Mouse (Mus musculus): Measurements from ENCODE around the gene Gm20683. TPM values are rescaled to one million over a fixed set of nuclear protein-coding genes. Genes with fewer than 3 reads are reported as not detected.

Gene Gm20683
- total and polyA plus RNA-seq, 3 experiments = 4.9 to 6.8 TPM; not detected in 1

DNA sequence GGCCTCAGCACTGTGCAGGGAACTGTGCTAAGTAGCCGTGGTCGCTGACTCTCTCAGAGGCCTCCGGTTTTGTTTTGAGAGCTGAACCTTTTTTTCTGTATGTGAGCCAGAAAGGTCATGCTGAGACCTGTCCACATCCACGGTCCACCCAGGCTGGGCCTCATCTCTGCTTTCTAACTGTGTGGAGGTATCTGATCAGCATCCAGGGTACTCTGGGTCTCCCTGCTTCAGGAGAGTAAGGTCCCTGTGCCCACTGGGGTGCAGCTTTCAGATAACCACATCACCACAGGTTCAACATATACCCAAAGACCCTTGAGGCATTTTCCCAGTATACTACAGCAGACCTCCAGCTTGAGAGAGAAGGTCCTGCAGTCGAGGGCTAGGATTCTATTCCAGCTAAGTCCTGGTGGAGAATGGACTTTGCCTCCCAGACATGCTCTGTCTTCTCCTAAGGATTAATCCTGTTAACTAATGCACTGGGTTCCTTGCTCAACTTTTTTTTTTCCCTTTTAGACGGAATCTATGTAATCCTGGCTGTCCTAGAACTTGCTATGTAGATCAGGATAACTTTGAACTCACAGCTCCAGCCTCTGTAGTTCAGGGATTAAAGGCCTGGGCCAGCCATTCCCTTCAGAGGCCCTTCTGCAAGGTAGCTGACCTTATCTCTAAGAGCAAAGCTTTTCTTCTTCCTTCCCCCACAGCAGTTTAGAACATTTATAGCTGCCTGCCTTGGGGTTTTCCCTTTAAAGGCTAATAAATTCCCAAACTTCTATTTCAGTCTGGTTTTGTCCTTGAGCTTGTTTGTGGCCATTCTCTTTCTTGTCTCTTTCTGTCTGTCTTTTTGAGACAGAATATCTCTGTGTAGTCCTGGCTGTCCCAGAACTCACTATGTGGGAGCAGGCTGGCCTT lies 20.4 kb upstream of the Gm20683 start:
- peaks cover 14% of the 10 kb centered on the region for H3K79me2 ChIP-seq (ENCODE audit: control insufficient read depth, insufficient read depth, low read length, poor library complexity)
- no peaks in the 10 kb centered on the region for H3K9me3 ChIP-seq (replicated peaks; ENCODE audit: insufficient read depth, low read length)
- H3K4me3 ChIP-seq (ENCODE audit: control insufficient read depth in 1 of 2, insufficient read depth in 1 of 2, low read depth in 2 of 2, low read length in 2 of 2) = peak overlapping the region; percentile 60 to 69
- peaks cover 0 to 20% of the 10 kb centered on the region in 2 experiments; a peak in 2 of 4 replicates for H3K4me1 ChIP-seq (ENCODE audit: control insufficient read depth in 1 of 2, insufficient read depth in 2 of 2, low read length in 2 of 2)
- DNase-seq (ENCODE audit: low read depth, low spot score) = peak; percentile 46
- no peaks in the 10 kb centered on the region for H3K27me3 ChIP-seq (ENCODE audit: control insufficient read depth in 1 of 2, insufficient read depth in 2 of 2, low read length in 2 of 2)
- H3K27ac ChIP-seq (ENCODE audit: control insufficient read depth, low read depth, low read length) = peak overlapping the region; percentile 42
- H3K9ac ChIP-seq (ENCODE audit: control insufficient read depth, low read depth, low read length, poor library complexity, severe bottlenecking) = peak overlapping the region; percentile 76
- peaks cover 0 to 13% of the 10 kb centered on the region in 2 experiments; a peak in 2 of 4 replicates for H3K36me3 ChIP-seq (ENCODE audit: control insufficient read depth in 1 of 2, insufficient read depth in 2 of 2, low read length in 2 of 2)
- TF ChIP-seq POLR2A (IDR thresholded peaks at IDR 0.05; ENCODE audit: control insufficient read depth in 1 of 2, insufficient read depth in 1 of 2, low read depth in 1 of 2, low read length in 2 of 2, poor library complexity in 1 of 2) = 0 out of 4 replicates have a peak, but pooled peaks of 1 of the 2 experiments have one; percentile 13
- peak; percentile 46; the same call in 1 of the 2 replicates for TF ChIP-seq GATA1 (IDR thresholded peaks at IDR 0.05; ENCODE audit: low read depth, low read length)
- peak; percentile 23; the same call in 1 of the 2 replicates for TF ChIP-seq SIN3A (IDR thresholded peaks at IDR 0.05; ENCODE audit: low read length)
- no peak for TF ChIP-seq ELF1 (IDR thresholded peaks at IDR 0.05; ENCODE audit: low read depth, low read length)
- no peak for TF ChIP-seq TAL1 (IDR thresholded peaks at IDR 0.05; ENCODE audit: low read length)

DNA sequence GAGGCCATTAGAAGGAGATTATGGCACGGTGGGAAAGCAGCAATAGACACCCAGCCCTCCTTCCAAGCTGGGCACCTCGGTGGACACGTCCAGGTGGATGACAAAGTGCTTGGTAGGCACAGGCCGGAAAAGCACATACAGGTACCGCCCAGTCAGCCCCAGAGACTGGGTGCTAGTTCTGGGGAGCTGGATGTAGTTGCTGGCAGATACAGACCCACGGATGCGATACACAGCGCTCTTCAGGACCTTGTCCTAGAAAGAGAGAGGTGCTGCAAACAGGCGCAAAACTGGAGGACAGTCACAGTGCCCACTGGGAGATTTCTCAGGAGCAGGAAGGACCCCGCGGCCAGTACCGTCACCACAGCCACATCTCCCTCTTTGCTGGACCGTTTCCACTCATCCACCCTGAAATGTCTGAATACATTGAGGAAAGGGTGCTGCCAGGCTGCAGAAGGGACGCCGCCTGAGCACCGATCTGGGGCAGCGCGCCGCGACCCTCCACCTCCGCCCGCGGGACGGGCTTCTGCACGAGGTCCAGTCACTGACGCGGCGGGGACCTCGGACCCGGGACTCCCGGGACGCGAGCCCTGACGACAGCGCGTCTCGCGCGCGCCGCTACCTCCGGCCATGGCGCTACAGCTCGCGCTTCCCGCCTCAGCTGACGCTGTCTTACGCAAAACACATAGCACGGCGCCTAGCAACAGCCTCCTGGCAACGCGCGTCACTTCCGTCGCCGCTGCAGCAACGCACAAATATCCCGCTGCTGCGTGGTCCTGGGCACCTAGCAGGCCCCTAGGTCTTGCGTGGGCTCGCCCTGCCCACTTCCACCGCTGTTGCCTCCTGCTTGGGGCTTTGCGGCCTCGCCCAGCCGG lies 19.5 kb upstream of the Gm20683 start, which contains the start of gene Wdr90:
TSS of gene Wdr90 (minus strand) at position 670 of the 872 bp plus-strand sequence.
- peak within 1 kb of the TSS; percentile 76 for H3K9ac ChIP-seq (ENCODE audit: control insufficient read depth, low read depth, low read length, poor library complexity, severe bottlenecking)
- peaks cover 5% of the 10 kb centered on the region for H3K79me2 ChIP-seq (ENCODE audit: control insufficient read depth, insufficient read depth, low read length, poor library complexity)
- peak within 1 kb of the TSS; percentile 60 to 69 for H3K4me3 ChIP-seq (ENCODE audit: control insufficient read depth in 1 of 2, insufficient read depth in 1 of 2, low read depth in 2 of 2, low read length in 2 of 2)
- no peaks in the 10 kb centered on the region for H3K9me3 ChIP-seq (replicated peaks; ENCODE audit: insufficient read depth, low read length)
- peaks cover 0 to 9% of the 10 kb centered on the region in 2 experiments; a peak in 2 of 4 replicates for H3K36me3 ChIP-seq (ENCODE audit: control insufficient read depth in 1 of 2, insufficient read depth in 2 of 2, low read length in 2 of 2)
- no peaks in the 10 kb centered on the region for H3K27me3 ChIP-seq (ENCODE audit: control insufficient read depth in 1 of 2, insufficient read depth in 2 of 2, low read length in 2 of 2)
- H3K4me1 ChIP-seq (ENCODE audit: control insufficient read depth in 1 of 2, insufficient read depth in 2 of 2, low read length in 2 of 2) = peaks cover 0 to 16% of the 10 kb centered on the region in 2 experiments; a peak in 2 of 4 replicates
- peak within 1 kb of the TSS; percentile 42 for H3K27ac ChIP-seq (ENCODE audit: control insufficient read depth, low read depth, low read length)
- peak; percentile 96 for DNase-seq (ENCODE audit: low read depth, low spot score)
- no peak for TF ChIP-seq MAZ (IDR thresholded peaks at IDR 0.05; ENCODE audit: low read depth, low read length)
- peak; percentile 70 to 89 for TF ChIP-seq POLR2A (IDR thresholded peaks at IDR 0.05; ENCODE audit: control insufficient read depth in 1 of 2, insufficient read depth in 1 of 2, low read depth in 1 of 2, low read length in 2 of 2, poor library complexity in 1 of 2)
- TF ChIP-seq JUND (IDR thresholded peaks at IDR 0.05; ENCODE audit: low read depth, low read length) = no peak
- TF ChIP-seq KAT2A (conservative IDR thresholded peaks at IDR 0.05; ENCODE audit: low read depth, low read length) = no peak; the same call in 1 of the 2 replicates
- TF ChIP-seq E2F4 (IDR thresholded peaks at IDR 0.05; ENCODE audit: borderline replicate concordance, low read depth, low read length) = peak; percentile 89; the same call in 1 of the 2 replicates
- no peak for TF ChIP-seq TAL1 (IDR thresholded peaks at IDR 0.05; ENCODE audit: low read length)
- TF ChIP-seq TBP (IDR thresholded peaks at IDR 0.05; ENCODE audit: low read depth, low read length) = peak; percentile 41; the same call in 1 of the 2 replicates
- TF ChIP-seq RAD21 (IDR thresholded peaks at IDR 0.05; ENCODE audit: low read depth, low read length) = no peak
- TF ChIP-seq CHD2 (IDR thresholded peaks at IDR 0.05; ENCODE audit: low read length) = no peak
- no peak for TF ChIP-seq GATA1 (IDR thresholded peaks at IDR 0.05; ENCODE audit: low read depth, low read length)
- no peak for TF ChIP-seq MEF2A (IDR thresholded peaks at IDR 0.05; ENCODE audit: extremely low read depth, insufficient replicate concordance, low read depth, low read length, poor library complexity, severe bottlenecking)
- no peak for TF ChIP-seq SMC3 (IDR thresholded peaks at IDR 0.05; ENCODE audit: low read depth, low read length)
- TF ChIP-seq BHLHE40 (IDR thresholded peaks at IDR 0.05; ENCODE audit: borderline replicate concordance, low read depth, low read length) = no peak
- peak; percentile 92 for TF ChIP-seq HCFC1 (IDR thresholded peaks at IDR 0.05; ENCODE audit: low read depth, low read length)
- 0 out of 2 replicates have a peak, but pooled peaks have one; percentile 13 for TF ChIP-seq POLR2AphosphoS2 (IDR thresholded peaks at IDR 0.05; ENCODE audit: low read length)
- no peak for TF ChIP-seq USF2 (IDR thresholded peaks at IDR 0.05; ENCODE audit: borderline replicate concordance in 1 of 2, insufficient read depth in 1 of 2, low read depth in 1 of 2, low read length in 2 of 2)
- 0 out of 2 replicates have a peak, but pooled peaks have one; percentile 36 for TF ChIP-seq USF1 (IDR thresholded peaks at IDR 0.05; ENCODE audit: low read depth, low read length)
- TF ChIP-seq EP300 (IDR thresholded peaks at IDR 0.05; ENCODE audit: low read depth in 1 of 2, low read length in 2 of 2) = no peak
- TF ChIP-seq TCF12 (IDR thresholded peaks at IDR 0.05; ENCODE audit: low read depth, low read length) = 0 out of 2 replicates have a peak, but pooled peaks have one; percentile 39
- TF ChIP-seq NRF1 (IDR thresholded peaks at IDR 0.05; ENCODE audit: insufficient read depth, low read depth, low read length, poor library complexity, severe bottlenecking) = peak; percentile 49; the same call in 1 of the 2 replicates
- TF ChIP-seq CTCF (IDR thresholded peaks at IDR 0.05 in 2 of 3, conservative IDR thresholded peaks at IDR 0.05 in 1 of 3; ENCODE audit: control insufficient read depth in 1 of 3, insufficient read depth in 1 of 3, low read depth in 2 of 3, low read length in 3 of 3, poor library complexity in 1 of 3, severe bottlenecking in 1 of 3) = 0 out of 6 replicates have a peak, but pooled peaks of 1 of the 3 experiments have one; percentile 14
- peak; percentile 79 for TF ChIP-seq NELFE (IDR thresholded peaks at IDR 0.05; ENCODE audit: low read depth, low read length)
